Mouse (Mus musculus) urinary bladder, postnatal 14 days (tissue): ENCODE data around the gene Klf2.

ENCODE experiments used
- DNase-seq: peaks from one replicate; pipeline ENCODE4 v3.0.0; 2021; ENCODE audit warnings: low spot score

The Klf2 gene

GRCm38 (mm10) chr8:72333429-72334143, 14.8 kb downstream of the Klf2 start:
- no peak for DNase-seq

DNA sequence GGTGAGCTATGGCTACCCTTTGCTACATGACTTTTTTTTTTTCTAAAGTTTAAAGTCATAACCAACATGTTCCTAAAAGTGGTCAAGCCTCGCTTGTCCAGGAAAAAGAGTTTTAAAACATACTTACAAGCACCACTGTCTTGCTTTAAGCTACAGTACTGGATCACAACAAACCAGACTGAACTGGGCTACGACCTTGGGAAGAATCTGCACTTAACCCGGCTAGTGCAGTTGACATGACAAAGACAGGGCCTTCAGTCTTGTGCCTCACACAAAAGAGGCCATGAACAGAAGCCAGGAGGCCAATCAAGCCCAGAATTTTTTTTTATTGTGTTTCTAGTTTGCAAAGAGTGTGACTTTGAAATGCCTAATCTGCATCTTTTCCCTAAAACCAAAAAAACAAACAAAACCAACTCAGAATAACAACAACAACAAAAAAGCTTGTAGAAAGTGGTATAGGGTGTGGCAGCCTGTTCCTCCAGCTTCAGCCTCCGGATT, 15.4 kb downstream of the Klf2 start:
- no peak for DNase-seq

DNA sequence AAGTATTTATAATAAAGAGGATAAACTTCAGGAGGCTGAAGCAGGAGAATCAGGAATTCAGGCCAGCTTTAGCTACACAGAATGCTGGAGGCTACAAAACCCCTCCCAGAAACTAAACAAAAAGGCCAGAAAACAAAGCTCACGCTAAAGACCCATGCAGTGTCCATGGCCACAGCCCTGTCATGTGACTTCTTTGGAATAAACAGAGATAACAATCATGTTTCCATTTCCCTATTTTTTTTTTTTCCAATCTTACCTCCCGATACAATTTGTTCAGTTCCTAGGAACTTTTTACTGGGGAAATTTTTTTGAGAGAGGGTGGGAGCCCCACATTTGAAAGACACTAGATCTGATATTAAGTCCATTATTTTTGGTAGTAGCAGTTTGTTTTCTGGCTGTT, 17.4 kb downstream of the Klf2 start:
- DNase-seq, result no peak

- no peak for DNase-seq
Measured at GRCm38 (mm10) chr8:72337034-72337433, 18.2 kb downstream of the Klf2 start.

GRCm38 (mm10) chr8:72342556-72343300, 23.9 kb downstream of the Klf2 start:
- no peak for DNase-seq

DNA sequence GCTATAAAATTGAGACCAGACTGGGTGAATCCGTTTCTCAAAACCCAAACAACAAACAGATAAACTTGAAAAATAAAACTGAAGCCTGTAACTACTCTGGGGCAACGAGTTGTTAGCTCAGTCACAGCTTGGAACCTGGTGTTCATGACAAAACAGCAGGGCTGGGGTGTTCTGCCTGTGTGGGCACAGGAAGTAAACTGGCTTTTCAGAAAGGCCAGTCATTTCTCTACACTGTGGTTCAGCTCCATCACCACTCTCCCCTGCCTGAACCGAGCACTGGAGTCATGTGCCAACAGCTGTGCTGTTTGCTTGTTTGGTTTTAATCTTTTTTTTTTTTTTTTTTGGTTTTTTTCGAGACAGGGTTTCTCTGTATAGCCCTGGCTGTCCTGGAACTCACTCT, 24.9 kb downstream of the Klf2 start:
- no peak for DNase-seq

DNA sequence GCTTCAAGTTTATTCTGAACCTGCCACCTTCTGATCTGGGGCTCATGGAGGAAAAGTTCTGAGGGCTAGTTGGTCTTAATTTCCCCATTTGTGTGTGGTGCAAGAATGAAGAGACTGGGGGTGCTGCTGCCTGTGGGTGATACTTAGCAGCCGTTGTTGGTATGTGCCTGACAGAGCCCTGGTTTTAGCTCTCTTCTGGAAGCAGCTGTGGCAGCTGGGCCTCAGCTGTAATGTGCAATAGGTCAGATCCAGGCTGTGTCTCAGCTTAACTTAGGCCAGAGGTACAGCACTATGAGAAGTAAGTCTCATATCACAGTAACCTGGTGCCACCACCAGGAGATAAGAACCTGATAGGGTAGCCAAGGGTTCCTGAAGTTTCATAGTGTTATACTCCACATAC, 28.7 kb downstream of the Klf2 start:
- DNase-seq, result no peak

GRCm38 (mm10) chr8:72348114-72348513, 29.3 kb downstream of the Klf2 start:
- DNase-seq, result no peak

DNA sequence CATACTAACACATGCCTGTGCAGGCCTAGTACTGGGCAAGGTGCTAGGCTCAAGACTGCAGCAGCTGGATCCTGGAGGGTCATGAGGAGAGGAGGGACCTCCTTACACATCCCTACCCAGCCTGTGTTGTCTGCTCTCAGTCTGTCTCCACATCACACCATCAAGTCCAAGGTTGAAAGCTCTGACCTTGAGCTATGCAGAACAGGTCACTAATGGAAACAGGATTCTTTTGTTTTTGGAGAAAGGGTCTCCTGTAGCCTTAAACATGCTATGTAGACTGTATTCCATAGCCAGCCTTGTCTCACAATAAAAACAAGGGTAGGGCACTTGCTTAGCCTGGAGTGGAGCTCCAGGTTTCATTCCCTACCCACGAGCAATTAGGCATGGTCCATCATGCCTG, 30.1 kb downstream of the Klf2 start:
- no peak for DNase-seq

- DNase-seq, result no peak
Measured at GRCm38 (mm10) chr8:72349838-72350237, 31.0 kb downstream of the Klf2 start.

GRCm38 (mm10) chr8:72350727-72351126, 31.9 kb downstream of the Klf2 start:
- DNase-seq, result no peak

DNA sequence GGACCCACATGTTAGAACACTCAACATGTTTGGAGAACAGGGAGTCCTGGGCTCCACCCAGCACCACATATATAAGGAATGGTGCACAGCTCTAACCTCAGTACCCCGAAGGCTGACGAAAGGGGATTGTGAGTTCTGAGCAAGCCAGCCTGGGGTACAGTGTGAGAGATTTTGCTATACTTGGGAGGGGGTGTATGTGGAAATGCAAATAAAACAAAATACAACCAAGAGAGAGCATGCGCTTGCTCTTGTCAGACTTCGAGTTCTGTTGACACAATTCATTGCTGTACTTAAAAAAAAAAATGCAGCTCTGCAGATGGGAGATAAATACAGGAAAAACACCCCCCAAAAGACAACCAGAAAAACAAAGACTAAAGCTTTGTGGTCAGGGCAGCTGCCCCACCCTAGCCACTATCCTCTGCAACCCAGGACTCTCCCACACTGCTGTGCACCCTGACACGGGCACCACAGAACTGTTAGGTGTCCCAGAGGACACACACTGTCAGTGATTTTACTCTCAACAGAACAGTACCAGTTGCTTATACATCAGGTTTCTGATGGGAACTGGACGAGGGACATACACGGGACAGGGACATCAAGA, 32.7 kb downstream of the Klf2 start:
- no peak for DNase-seq

- no peak for DNase-seq
Measured at GRCm38 (mm10) chr8:72352951-72353699, 34.3 kb downstream of the Klf2 start.

DNA sequence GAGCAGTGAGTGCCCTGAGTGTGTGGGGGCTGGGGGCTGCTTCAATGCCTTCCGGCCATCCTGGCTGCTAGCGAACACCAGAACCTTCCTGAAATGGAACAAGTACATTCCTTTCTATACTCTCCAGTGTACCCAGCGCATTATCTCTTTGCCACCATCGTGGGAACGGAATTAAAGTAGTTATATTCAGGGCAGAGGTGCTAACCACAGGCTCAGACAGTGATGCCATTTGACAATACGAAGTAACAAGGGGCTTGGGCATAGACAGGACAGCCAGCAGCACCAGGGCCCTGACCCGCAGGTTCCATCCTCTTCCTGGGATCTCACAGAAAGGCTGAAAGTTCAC, 34.8 kb downstream of the Klf2 start:
- DNase-seq, result no peak

GRCm38 (mm10) chr8:72354272-72354671, 35.4 kb downstream of the Klf2 start:
- peak; percentile 28 for DNase-seq

GRCm38 (mm10) chr8:72356593-72356992, 37.8 kb downstream of the Klf2 start:
- no peak for DNase-seq

GRCm38 (mm10) chr8:72360162-72360561, 41.3 kb downstream of the Klf2 start:
- no peak for DNase-seq

DNA sequence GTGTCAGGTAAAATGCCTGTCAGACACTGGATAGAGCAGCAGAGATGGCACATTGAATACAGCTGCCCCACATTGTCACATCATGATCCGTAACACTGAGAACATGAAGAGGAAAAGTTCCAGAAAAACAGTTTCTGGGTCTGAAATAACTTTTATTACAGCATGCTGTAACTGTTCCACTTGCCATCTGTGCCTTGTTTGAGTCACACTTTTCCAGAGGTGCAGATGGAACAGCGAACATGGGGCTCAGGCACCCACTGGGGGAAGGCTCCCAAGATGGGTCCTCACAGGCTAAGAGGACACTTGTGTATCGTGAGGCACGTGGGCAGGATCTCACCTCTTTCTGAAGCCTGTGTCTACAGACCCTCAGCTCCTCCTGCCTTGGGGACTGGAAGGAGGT, 43.9 kb downstream of the Klf2 start:
- no peak for DNase-seq

DNA sequence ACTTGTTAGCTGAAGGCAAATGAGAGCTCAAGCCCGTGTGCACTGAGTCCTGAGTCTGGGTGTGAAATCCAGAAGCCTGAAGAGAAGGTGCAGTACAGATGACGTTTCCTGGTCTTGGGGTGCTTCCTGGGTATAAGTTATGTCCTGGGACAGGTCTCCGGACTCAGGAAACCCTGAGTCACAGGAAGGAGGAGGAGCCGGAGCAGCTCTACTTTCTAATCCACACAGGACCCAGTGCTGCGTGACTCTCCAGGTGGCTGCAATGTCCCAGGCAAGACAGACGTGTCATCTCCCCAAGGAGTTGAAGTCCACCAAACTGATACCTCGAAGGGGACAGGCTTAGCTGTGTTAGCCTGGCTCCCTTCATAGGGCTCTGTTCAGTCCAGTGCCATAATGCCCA, 44.6 kb downstream of the Klf2 start:
- DNase-seq, result no peak

DNA sequence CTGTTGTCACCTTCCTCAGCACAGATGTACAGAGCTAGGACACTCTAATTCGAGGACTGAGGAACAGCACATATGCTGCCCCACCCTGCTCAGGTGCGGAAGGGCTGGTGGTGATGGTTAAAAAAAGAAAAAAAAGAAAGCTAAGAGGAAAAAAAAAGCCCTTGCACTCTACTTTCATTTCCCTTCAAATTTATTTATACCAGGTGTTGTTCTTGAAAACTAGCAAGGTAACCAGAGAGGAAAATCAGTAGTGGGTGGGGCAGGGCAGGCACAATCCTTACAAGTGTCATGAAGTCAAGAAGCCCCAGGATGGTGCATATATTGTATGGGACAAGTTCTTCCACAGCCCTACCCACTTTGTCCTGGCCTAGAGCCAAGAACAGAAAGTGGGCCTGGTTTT, 46.2 kb downstream of the Klf2 start:
- DNase-seq, result no peak

DNA sequence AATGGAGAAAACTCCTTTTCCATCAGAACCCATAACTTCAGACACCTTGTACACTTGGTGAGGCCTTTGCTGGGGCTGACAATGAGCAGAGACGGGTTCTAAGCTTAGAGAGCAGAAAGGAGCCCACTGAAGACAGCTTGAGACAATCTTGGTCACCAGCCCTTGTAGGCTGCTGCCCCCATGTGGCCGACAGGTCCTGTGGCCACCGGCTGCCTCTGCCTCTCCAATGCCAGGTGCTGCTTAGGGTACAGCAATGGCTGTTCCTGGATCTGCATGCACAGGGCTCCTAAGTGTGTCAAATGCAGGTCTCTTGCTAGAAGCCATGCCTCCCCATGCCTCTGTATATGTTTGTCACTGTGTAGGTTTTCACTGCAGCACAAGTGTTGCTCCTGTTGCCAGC, 47.0 kb downstream of the Klf2 start:
- peak; percentile 74 for DNase-seq

GRCm38 (mm10) chr8:72366435-72366834, 47.6 kb downstream of the Klf2 start:
- no peak for DNase-seq
